Mouse (Mus musculus): ENCODE measurements around the gene Galk1.

Galk1 gene

GRCm38 (mm10) chr11:116012262-116012947 is at the start of gene Galk1:
Gene Galk1 (minus strand): TSS chr11:116012719.
- DNase-seq, result peak; percentile 78

GRCm38 (mm10) chr11:116061641-116062415 is 49.3 kb upstream of the Galk1 start:
- no peak for DNase-seq

GRCm38 (mm10) chr11:116060596-116060995 is 48.1 kb upstream of the Galk1 start:
- DNase-seq, result no peak

- DNase-seq, result no peak
These were observed 47.1 kb upstream of the Galk1 start for GRCm38 (mm10) chr11:116059691-116060025.

GRCm38 (mm10) chr11:116058868-116059690 is 46.6 kb upstream of the Galk1 start:
- no peak for DNase-seq

GRCm38 (mm10) chr11:116058022-116058614 is 45.6 kb upstream of the Galk1 start:
- no peak for DNase-seq

GRCm38 (mm10) chr11:116057237-116057881 is 44.8 kb upstream of the Galk1 start:
- DNase-seq, result no peak

- DNase-seq, result no peak
These were observed 43.4 kb upstream of the Galk1 start for GRCm38 (mm10) chr11:116055873-116056272.

GRCm38 (mm10) chr11:116053510-116054229 is 41.2 kb upstream of the Galk1 start:
- DNase-seq, result no peak

- DNase-seq, result no peak
These were observed 37.7 kb upstream of the Galk1 start for GRCm38 (mm10) chr11:116050196-116050595.

- no peak for DNase-seq
These were observed 37.1 kb upstream of the Galk1 start for GRCm38 (mm10) chr11:116049610-116050009.

GRCm38 (mm10) chr11:116045173-116045572 is 32.7 kb upstream of the Galk1 start:
- DNase-seq, result no peak

GRCm38 (mm10) chr11:116043286-116043685 is 30.8 kb upstream of the Galk1 start:
- DNase-seq, result no peak

GRCm38 (mm10) chr11:116042372-116043138 is 30.0 kb upstream of the Galk1 start:
- no peak for DNase-seq

GRCm38 (mm10) chr11:116041833-116042232 is 29.3 kb upstream of the Galk1 start:
- no peak for DNase-seq

GRCm38 (mm10) chr11:116040593-116040992 is 28.1 kb upstream of the Galk1 start:
- no peak for DNase-seq

GRCm38 (mm10) chr11:116037826-116038225 is 25.3 kb upstream of the Galk1 start:
- no peak for DNase-seq

- no peak for DNase-seq
These were observed 24.2 kb upstream of the Galk1 start for GRCm38 (mm10) chr11:116036671-116037070.

- no peak for DNase-seq
These were observed 22.1 kb upstream of the Galk1 start for GRCm38 (mm10) chr11:116034584-116034983.

- no peak for DNase-seq
These were observed 18.7 kb upstream of the Galk1 start for GRCm38 (mm10) chr11:116030898-116031845.

Data from right cerebral cortex, postnatal 14 days (tissue).